Mouse (Mus musculus) hematopoietic stem cell, adult 5-6 weeks (primary cell): ENCODE measurements around the gene Slc45a3. TPM values are rescaled to one million over a fixed set of nuclear protein-coding genes. Genes with fewer than 3 reads are reported as not detected.

Experiments used
- ATAC-seq, 2 experiments: fragments of 125-278 bp in 1 of 2; replicated peaks in 1 of 2; 2 replicates each; pipeline ENCODE4 v1.8.0; 2016 to 2017; ENCODE audit warnings: inconsistent platforms in 2 of 2, mild to moderate bottlenecking in 2 of 2, moderate number of reproducible peaks in 2 of 2, low read depth in 1 of 2, moderate TSS enrichment in 1 of 2; ENCODE audit not compliant: low FRiP score in 2 of 2, poor library complexity in 2 of 2, severe bottlenecking in 2 of 2, insufficient read depth in 1 of 2, low TSS enrichment in 1 of 2
- total RNA-seq: library from RNA; stranded (forward); fragments of 172-1452, 232-1000 nt; gene quantifications from 2 replicates; pipeline ENCODE4 v1.2.3, GENCODE M21; 2017

Slc45a3 gene
- total RNA-seq, 1 experiment from 2014 or later: 0.35 TPM

- peak; percentile 81 to 83 for ATAC-seq
Measured at GRCm38 (mm10) chr1:131982907-131983306, 20.1 kb downstream of the Slc45a3 start.

DNA sequence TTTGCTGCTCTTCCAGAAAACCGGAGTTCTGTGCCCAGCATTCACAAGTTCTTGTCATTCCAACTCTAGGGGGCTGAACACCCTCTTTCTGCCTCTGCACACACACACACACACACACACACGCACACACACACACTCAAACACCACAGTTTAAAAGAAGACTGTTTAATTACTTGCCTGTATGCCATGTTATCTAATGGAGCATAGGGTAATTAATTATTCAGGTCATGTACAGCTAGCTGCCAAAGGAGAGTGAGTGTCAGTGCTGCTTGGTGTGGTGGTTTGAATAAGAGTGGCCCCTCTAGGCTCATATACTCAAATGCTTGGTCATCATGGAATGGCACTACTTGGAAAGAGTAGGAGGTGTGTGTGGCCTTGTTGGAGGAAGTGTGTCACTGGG lies 21.0 kb downstream of the Slc45a3 start:
- no peak for ATAC-seq

DNA sequence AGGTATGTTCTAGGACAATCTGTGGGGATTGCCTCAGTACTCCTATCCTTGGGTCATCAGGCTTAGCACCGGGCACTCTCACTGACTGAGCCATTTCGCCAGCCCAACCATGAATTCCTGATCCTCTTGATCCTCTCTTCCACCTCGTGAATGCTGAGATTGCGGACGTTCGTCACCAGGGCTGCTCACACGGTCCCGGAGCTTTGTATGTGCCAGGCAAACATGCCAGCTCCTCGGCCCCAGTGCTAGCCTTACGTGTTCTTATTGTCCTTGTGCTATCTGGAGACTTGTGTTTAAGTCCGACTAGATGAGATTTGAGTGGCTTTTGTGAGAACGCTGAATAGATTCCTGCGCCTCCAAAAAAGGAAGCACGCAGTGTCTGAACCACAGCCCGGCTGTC lies 24.7 kb downstream of the Slc45a3 start:
- no peak for ATAC-seq

GRCm38 (mm10) chr1:131989476-131989875 lies 26.7 kb downstream of the Slc45a3 start:
- ATAC-seq: no peak

- no peak for ATAC-seq
Measured at GRCm38 (mm10) chr1:131990083-131990760, 27.5 kb downstream of the Slc45a3 start.

DNA sequence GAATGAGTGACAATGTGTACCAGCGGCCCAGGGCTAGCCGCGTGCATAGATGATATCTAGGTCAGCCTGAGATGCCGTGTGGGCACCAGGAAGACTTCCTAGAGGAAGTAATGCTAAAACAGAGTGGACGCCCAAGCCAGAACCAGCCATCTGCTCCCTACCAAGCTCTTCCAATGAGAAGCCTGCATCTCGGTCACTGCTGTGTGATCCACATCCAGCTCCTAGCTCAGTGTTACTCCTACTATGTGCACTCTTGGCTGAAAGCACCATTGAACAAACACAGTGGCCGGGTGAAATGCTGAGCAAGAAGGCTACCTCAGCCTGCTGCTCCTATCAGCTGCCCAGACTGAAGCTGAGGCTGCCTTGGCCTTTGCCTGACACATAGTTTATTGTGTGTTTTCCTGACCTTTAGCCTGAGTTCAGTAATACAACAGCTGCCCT lies 29.8 kb downstream of the Slc45a3 start:
- no peak for ATAC-seq

GRCm38 (mm10) chr1:131993169-131994040 lies 30.6 kb downstream of the Slc45a3 start:
- 0 out of 4 replicates have a peak, but pooled peaks of 1 of the 2 experiments have one; percentile 29 for ATAC-seq

GRCm38 (mm10) chr1:131995062-131995461 lies 32.3 kb downstream of the Slc45a3 start:
- ATAC-seq: peak in 1 of 2 experiments; percentile 48; a peak in 1 of 4 replicates

GRCm38 (mm10) chr1:132000506-132000905 lies 37.7 kb downstream of the Slc45a3 start:
- ATAC-seq: no peak

DNA sequence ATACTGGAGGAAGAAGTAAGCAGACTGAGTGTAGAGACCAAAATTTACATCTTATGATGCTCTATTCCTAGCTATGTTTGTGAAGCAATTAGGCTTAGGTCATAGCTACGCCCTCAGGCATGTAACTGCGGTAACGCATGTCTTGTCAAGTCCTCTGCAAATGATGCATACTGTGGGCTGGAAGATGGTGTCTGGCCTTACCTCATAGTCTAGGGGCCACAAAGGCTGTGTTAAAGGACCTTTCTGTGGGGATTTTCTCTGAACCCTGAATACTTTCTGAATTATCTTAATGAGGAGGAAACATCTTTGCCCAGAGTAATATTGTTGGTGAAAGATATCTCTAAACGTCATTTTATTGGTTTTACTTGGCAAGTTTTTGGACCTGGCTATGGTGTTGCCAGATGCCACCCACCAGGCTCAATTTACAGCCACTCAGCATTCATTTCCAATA lies 39.1 kb downstream of the Slc45a3 start:
- peak; percentile 13 to 63 for ATAC-seq

- ATAC-seq: no peak
Measured at GRCm38 (mm10) chr1:132003111-132003510, 40.3 kb downstream of the Slc45a3 start.

GRCm38 (mm10) chr1:132003817-132004216 lies 41.0 kb downstream of the Slc45a3 start:
- peak; percentile 9 to 48; a peak in 1 of 4 replicates for ATAC-seq

- ATAC-seq: no peak
Measured at GRCm38 (mm10) chr1:132004574-132005180, 41.9 kb downstream of the Slc45a3 start.

DNA sequence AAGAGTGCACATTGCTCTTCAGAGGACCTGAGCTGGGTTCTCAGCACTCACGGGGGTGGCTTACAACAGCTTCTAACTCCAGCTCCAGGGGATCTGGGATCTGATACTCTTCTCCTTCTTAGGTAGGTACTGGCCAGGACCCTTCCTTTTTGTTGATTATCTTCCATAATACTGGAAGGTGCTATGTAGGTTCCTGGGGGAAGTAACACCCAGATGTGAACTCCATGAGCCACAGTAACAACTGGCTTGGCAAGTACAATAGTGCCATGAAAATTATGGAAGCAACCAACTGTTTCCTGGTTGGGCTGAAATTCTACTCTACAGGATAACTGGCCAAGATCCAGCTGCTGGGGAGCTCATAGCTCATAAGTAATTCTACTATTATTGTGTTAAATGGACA lies 42.7 kb downstream of the Slc45a3 start:
- ATAC-seq: no peak

GRCm38 (mm10) chr1:132006046-132006445 lies 43.3 kb downstream of the Slc45a3 start:
- ATAC-seq: no peak

- ATAC-seq: no peak
Measured at GRCm38 (mm10) chr1:132006721-132007120, 44.0 kb downstream of the Slc45a3 start.

- peak; percentile 51 to 63 for ATAC-seq
Measured at GRCm38 (mm10) chr1:132007282-132007815, 44.6 kb downstream of the Slc45a3 start, which contains the start of gene Elk4. Gene Elk4 (plus strand): TSS chr1:132007607.
